Mouse (Mus musculus) stomach, postnatal 0 days (tissue): ENCODE measurements around the gene Slc7a7.

Source experiments
- CTCF ChIP-seq: IDR thresholded peaks from 2 replicates; pipeline ENCODE4 v1.5.1; 2016; ENCODE audit warnings: antibody characterized with exemption, low read depth, mild to moderate bottlenecking, moderate library complexity
- EP300 ChIP-seq: optimal IDR thresholded peaks from 2 replicates; pipeline ENCODE3; 2016; ENCODE audit warnings: antibody characterized with exemption

DNA sequence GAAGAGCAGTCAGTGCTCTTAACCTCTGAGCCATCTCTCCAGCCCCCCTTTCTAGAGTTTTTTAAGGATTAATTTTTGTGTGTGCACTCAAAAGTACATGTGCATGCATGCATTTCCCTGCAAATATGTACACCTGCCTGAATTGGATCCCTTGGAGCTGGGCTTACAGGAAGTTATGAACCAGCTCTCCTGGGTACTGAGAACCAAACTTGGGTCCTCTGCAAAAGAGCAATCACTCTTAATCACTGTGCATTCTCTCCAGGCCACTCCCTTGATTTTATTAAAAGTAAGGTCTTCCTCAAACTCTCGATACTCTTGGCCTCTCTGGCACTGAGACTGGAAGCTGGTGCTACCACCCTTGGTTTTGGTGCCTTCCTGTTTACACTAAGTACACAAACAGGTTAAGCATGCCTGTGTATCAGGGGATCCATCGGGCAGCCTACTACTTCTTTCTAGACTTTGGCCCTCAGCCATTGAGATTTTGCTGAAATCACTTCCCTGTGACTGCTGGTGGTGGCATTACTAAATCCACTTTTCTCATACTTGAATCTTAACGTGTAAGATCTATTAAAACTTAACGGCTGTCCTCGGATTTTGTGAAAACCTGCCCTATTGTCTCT lies 52.4 kb downstream of the Slc7a7 start:
- no peak for TF ChIP-seq CTCF
- no peak for TF ChIP-seq EP300
